Mouse (Mus musculus) frontal cortex, adult 2 months (tissue): ENCODE data around the gene Atf6b. TPM values are rescaled to one million over a fixed set of nuclear protein-coding genes. Genes with fewer than 3 reads are reported as not detected.

Source experiments
- DNase-seq, 2 experiments: peaks; one replicate each; pipeline ENCODE4 v3.0.0; 2022; ENCODE audit warnings: low spot score in 1 of 2; ENCODE audit errors: extremely low spot score in 1 of 2
- polyA plus RNA-seq: library from polyadenylated mRNA; depleted of rRNA; stranded (reverse); fragments of >200 nt; gene quantifications from 2 replicates; pipeline ENCODE4 v1.2.3, GENCODE M21; 2012

Gene Atf6b
- polyA plus RNA-seq, 1 experiment = 59.6 TPM

DNA sequence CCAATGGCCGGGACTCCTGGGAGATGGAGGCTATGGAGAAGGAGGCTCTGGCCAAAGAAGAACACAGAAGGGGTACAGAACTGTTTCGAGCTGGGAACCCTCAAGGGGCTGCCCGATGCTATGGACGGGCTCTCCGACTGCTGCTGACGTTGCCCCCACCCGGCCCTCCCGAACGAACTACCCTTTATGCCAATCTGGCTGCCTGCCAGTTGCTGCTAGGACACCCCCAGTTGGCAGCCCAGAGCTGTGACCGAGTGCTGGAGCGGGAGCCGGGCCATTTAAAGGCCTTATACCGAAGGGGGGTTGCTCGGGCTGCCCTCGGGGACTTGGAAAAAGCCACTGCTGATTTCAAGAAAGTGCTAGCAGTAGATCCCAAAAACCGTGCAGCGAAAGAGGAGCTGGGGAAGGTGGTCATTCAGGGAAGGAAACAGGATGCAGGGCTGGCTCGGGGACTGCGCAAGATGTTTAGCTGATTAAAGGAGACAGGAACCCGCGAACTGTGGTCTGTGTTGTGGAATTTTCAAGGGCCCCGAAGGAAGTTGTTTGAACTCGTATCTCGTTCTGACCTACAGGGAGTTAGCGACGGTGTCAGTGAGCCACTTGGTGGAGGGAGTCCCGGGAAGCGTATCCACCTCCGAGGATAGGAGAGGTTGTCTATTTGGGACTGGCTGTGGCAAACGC, 975 bp upstream of the Atf6b start:
- DNase-seq = no peak

DNA sequence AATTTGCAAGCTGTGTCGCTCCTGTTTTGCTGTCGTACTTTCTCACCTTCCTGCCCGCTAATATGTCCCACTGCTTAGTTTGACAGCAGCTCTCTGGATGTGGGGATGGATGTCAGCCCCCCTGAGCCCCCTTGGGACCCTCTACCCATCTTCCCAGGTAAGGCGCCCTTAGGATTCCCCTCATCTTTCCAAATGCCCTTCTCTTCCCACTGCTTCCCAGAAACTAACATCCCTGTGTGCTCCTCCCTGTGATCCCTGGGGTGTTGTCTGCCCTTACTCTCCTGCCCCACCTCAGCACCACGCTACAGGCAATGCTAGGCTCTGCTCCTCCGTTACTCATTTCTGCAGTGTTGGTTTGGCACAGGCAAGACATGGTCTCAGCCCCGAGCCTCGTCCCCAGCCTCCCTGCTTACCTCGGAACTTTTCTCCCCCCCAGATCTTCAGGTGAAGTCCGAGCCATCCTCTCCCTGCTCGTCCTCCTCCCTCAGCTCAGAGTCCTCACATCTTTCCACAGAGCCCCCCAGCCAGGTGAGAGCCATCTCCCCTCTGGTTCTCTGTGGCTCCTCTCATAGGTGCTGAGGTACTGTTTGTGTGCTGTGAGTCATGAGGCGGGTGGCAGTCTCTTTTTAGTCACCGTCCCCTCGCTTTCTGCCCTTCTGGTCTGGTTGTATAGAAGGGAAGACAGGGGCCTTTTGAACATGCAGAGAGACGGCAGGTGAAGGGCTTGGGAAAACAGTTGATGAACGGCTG, 1.4 kb downstream of the Atf6b start:
- DNase-seq = no peak

DNA sequence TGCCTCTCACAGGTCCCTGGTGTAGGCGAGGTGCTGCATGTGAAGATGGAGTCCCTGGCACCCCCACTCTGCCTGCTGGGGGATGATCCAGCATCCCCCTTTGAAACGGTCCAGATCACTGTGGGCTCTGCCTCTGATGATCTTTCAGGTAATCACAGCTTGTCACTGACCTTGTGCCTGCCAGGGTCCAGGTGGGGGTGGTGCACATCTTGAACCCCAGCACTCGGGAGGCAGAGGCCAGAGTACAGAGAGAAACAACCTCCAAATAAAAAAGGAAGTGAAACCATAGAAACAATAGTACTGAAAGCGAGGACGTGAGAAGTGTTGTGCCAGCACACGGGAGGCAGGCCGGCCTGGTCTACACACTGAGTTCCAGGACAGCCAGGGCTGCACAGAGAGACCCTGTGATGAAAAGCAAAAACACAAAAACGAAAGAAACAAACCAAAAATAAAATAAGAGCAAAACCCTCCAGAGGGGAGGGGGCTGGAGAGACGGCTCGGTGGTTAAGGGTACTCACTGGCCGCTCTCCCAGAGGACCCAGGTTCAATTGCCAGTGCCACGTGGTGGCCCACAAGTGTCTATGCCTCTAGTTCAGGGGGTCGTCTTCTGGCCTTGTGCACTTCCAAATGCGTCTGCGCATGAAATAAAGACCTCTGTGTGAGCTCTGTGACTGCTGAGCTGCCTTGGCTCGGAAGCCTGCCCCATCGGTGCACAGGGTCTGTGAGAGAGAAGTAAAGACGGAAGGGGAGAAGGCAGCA, 2.3 kb downstream of the Atf6b start:
- DNase-seq = no peak

DNA sequence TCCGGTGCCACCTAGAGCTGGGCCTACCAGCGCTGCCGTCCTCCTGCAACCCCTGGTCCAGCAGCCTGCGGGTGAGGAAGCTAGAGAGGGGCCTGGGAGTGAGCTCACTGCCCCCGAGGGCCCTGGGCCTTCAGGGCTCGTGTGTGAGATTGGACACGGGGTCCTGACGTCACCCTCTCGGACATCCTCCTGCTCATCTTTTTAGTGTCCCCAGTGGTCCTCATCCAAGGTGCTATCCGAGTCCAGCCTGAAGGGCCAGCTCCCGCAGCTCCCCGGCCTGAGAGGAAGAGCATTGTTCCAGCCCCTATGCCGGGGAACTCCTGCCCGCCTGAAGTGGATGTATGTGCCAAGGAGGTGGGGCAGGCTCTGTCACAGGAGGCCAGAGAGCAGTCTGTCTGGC, 3.8 kb downstream of the Atf6b start:
- DNase-seq = no peak

DNA sequence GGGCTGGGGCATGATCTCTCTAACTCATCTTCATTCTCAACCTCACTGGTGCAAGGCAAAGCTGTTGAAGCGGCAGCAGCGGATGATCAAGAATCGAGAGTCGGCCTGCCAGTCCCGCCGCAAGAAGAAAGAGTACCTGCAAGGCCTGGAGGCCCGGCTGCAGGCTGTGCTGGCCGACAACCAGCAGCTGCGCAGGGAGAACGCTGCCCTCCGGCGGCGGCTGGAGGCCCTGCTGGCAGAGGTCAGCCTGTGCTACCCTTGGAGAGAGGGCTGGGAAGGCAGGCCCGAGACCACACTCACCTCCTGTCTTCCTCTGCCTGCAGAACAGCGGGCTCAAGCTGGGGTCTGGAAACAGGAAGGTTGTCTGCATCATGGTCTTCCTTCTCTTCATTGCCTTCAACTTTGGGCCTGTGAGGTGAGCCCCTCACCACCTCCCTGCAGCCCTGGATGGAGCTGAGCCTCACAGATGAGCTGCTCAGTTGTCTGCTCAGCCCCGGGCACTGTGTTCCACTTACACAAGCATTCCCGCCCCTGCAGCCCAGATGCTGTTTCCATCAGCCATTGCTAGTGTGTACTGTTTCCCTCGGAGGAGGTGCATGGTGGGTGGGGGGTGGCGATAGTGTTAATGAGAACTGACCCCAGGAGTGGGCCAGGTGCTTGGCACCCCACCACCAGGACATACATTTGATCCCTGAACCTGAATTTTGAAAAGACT, 4.7 kb downstream of the Atf6b start:
- no peak for DNase-seq

DNA sequence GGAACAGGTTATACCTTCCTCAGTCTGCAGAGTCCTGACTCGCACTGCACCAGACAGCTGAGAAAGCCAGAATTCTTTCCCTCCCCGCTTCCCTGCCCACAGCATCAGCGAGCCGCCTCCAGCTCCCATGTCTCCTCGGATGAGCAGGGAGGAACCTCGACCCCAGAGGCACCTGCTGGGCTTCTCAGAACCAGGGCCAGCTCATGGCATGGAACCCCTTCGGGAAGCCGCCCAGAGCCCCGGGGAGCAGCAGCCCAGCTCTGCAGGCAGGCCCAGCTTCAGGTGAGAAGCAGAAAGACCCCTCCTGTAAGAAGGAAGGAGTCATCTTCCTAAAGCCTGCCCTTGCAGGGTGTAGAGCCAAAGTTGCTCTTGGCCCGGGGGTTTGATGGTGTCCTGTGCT, 5.6 kb downstream of the Atf6b start:
- DNase-seq = no peak

DNA sequence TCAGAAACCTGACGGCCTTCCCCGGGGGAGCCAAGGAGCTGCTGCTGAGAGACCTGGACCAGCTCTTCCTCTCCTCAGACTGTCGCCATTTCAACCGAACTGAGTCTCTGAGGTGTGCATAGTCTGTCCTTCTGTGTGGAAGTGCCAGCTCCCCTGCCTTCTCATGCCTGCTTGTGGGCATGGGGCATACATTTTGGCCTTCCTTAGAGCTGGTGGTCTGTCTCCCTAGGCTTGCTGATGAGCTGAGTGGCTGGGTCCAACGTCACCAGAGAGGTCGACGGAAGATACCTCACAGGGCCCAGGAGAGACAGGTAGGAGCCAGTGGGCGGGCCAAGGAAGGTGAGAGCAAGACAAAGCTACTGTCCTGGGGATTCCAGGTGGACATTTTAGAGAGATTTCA, 6.0 kb downstream of the Atf6b start:
- no peak for DNase-seq

DNA sequence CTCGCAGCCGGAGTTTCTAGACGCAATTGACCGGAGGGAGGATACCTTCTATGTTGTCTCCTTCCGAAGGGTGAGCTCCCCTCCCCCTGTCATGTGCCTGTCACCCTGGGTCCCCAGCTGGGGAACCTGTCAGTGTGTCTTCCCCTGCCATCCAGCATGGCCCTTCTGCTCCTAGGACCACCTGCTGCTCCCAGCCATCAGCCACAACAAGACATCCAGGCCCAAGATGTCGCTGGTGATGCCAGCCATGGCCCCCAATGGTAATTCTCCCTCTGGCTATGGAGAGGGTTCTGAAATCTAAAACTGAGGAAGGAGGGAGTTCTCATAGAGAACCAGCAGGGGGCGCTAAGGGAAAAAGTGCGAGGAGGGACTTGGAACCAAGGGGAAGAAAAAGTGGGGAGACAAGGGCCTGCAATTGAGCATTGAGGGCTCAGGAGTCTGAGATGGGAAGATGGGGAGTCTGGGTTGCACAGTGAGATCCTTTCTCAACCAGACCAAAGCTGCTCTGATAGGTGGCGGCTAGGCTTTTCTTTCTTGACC, 6.9 kb downstream of the Atf6b start:
- DNase-seq = peak in 1 of 2 experiments; percentile 75

DNA sequence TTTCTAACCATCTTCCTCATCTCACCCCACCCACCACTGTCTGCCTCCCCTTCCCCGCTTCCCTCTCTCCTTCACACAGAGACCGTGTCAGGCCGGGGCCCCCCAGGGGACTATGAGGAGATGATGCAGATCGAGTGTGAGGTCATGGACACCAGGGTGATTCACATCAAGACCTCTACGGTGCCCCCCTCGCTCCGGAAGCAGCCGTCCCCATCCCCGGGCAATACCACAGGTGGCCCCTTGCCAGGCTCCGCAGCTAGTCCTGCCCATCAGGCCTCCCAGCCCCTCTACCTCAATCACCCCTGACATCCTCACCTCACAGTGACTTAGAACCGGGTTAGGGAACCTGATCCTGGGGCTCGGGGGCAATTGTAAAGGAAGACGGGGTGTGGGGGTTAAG, 7.4 kb downstream of the Atf6b start:
- DNase-seq = no peak

DNA sequence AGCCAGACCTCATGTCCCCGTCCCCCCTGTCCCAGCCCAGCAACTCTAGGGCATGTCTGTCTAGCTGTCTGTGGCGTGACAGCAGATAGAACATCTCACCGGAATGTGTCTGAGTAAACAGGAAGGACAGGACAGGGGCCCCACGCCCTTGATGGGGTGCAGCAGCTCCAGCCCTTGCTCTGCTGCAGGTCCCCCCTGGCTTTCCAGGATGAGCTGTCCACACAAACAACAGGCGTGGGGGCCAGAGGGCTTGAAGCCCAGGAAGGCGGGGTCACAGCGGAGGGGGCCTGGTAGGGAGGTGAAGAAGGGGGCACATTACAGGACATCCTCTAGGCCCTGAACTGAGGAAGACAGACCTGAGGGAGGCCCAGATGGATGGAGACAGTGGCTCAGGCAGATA, 8.2 kb downstream of the Atf6b start:
- DNase-seq = no peak

DNA sequence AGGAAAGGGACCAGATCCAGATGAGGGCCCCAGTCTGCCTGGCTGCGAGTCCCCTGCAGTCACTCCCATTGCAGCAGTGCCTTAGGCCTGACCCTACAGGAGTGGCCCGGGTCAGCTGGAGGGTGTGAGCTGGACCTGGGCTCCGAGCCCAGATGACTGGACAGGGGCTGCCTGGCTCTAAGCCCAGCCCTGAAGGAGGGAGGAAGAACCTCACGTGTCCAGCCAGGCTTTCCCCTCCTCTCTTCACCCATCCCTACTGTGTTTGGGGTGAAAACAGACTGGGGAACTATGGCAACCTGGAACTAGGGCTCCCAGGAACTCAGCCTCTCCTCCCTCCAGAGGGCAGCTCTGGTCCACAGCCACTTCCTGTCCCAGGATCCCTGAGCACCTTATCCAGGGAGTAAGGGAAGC, 8.6 kb downstream of the Atf6b start:
- DNase-seq = peak in 1 of 2 experiments; percentile 54

DNA sequence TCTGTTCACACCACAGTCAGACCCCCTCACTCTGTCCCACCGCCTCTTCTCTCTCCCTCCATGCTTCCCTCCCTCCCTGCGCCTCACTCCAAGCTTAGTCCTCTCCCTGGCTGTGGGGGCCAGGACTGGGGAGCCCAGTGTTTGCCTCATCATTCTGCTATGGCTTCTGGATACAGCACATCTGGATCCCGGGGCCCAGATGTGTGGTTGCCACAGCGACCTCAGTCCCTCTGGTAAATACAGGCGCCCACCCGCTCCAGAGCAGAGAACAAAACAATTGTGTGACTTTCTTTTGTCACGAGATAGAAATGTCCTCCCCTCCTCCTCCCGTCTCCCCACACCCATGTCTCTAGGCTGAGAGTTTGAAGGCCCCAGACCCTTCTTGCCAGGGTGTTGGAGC, 9.7 kb downstream of the Atf6b start:
- no peak for DNase-seq

DNA sequence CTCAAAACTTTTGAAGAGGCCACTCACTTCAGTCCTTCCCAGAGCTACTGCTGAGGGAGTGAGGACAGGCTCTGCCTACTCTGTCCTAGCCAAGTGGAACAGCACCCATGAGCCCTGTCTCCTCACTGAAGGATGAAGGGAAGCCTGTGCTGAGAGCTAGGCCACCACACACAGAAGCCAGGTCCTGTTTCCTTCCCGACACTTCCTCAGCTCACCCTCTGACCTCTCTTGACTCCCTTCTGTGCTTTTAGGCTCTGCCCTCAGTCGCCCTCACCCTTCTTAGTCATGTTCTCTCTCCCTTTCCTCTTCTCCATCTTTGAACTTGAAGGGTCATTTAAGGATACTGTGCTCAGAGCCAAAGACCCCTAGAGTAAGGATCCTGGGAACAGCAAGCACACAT, 10.3 kb downstream of the Atf6b start:
- DNase-seq = no peak

DNA sequence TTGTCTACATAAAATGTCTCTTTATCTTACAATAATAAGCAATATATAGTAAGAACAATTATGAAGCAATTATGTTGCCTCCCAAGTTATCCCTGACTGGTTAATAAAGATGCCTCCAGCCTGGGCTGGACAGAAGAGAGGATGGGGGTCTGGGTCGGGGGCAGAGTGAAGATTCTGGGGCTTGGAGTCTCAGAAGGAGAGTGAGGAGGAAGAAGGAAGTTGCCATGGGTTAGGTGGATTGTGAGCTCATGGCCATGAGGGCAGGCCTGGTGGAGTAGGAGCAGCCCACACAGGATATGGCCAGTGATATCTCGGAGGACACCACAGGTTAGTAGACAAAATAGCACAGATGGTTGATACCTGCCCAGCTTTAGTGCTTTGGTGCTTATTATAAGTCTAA, 11.2 kb downstream of the Atf6b start:
- no peak for DNase-seq

DNA sequence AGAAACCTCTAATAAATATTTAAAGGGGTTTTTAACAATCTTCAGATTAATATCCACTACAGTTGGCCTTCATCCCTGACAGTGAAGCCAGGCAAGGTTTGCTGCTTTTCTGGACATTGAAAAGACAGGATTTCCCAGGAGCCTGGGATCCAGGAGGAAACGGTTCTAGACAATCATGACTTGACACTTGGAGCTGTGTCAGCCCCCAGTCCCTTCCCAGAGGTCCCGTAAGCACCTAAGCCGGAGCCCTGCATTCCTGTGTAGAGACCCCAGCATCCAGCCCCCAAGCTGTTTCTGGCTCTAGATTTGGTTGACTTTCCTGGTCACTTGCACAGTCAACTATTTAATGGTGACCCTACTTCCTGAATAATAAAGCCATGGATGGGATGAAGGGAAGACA, 11.6 kb downstream of the Atf6b start:
- no peak for DNase-seq

DNA sequence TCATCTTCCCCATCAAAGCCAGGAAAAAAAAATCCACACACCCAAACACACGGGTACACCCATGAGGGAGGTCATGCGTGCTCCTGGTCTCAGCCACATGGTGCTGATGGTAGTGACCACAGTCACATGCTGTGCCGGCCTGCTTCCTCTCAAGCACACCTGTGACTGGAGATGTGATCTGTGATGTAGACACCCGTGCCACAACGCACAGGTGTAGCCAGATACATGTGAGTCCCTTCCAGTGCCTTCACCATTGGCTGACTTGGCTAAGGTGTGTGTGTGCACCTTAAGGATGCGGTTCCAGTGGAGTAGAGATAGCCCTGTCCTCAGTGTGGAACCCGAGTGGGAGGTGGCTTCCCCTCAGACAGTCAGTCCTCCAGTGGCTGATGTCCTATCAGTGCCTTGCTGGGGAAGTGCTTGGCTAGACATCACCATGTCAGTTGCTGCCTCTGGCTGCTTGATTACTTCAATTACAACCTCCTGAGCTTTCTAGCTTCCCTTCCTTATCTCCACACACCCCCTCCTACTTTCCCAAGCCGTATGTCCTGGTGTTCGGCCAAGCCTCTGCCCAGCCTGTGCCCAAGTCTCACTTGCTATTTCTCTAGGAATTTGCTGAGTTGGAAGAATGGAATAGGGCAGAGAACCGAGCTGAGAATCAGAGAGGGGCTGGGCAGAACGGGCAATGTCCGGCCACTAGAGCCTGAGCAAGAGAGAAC, 12.4 kb downstream of the Atf6b start:
- DNase-seq = no peak

DNA sequence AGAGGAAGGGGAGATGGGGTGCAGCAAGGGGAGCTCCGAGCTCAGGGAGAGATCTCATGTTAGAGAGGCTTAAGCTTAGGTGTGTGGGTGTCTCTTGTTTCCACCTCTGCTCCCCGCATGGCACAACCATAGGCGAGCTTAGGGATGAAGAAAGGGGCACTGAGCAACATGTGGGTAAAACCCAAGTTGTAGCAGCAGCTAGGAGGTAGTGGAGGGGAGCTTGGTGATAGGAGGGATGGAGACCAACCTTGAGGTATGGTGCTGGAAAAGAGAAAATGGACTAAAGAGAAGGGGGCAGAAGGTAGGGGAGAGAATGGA, 12.9 kb downstream of the Atf6b start:
- no peak for DNase-seq

DNA sequence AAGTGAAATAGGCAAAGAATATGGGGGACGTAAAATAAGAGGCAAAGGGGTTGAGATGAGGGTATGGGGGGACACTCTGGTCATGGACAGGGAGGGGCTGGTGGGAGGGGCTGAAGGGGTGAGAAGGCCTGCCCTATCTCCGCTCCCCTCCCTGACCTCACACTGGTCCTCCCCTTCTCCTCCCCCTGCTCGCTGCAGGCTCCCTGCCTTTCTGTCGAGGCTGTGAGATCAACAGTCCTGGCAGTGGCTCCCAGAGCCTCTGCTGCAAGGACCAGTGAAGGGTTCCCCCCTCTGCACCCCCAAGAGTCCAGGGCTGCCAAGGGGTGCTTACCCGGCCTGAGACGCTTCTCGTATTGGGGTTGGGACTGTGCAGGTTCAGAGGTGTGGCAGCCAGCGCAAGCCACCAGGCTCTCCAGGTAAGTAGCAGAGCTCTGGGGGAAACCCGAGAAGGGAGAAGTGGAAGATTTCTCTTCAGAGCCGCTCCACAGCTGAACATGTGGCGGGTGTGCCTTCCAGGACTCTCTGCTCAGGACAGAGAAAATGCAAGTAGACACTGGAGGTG, 13.4 kb downstream of the Atf6b start:
- no peak for DNase-seq

DNA sequence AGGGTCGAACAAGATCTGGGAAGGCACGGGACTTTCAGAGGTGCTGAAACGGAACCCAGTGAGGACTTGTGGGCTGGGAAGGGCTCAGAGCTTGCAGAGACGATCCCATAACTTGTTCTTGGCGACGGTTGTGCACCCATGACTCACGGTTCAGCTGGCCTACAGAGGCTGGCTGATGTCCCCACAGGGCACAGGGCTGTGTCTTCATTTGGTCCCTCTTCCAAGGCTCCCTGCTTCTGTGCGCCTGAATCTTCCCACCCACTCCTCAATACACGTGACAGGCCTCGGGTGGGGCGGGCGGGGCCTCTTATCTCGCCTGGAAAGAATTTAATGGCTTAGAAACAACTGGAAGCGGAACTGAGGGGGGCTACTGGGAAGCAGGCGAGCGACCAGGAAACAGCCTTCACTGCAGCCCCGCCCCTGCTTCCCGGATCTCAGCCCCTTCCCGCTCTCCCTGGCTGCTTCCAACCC, 14.2 kb downstream of the Atf6b start:
- DNase-seq = no peak

DNA sequence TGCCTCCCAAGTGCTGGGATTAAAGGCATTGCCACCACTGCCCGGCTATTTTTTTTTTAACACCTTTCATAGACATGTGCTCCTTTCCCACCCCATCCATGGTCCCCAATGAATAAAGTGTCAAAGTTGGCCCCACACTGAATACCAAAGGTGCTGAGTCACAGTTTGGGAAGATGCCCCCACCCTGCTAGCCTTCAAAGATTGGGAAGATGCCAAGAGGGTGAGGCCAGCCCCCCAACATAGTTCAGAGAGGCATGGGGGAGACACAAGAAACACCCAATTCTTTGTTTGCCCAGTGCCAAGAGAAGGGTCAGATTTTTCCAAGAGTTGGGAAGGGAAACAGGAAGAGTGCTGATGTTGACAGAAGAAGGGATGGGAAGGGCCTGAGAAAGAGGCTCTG, 15.5 kb downstream of the Atf6b start:
- no peak for DNase-seq
